In the genomic region with DNA sequence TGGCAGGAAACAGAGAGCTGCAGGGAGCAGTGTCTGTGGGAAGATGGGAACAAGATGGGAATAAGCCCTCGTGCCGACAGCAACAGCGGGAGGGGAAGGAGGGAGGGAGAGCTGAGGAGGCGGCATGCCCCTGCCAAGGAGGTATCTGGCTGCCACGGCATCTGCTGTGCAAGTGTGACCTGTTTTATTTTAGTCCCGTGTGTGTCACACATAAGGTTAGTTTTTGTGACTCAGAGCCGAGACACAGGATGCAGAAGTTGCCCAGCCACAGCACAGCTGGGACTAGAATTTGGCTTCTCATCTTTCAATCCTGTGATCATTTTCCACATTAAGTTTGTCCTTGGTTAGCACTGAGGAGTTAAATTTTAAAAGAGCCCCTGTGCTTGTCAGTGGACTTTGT, we compare ENCODE assay signal across 9 mouse cellular contexts.
DNase-seq lines count a peak whose midpoint lies in the region; ATAC-seq and TF ChIP-seq lines count a peak whose summit lies in the region.
"Had no signal": no experiment of that assay in that cellular context is flagged by ENCODE, and none has a peak within 500 bp of the region (broad histone marks: within the 10 kb centered on the region; RNA-seq: fewer than 3 reads in every experiment).

No protein-coding gene starts in this region.

- no peak for TF ChIP-seq CTCF in heart, postnatal 0 days (IDR thresholded peaks at IDR 0.05; ENCODE audit: low read depth)
- TF ChIP-seq CTCF in kidney, postnatal 0 days (IDR thresholded peaks at IDR 0.05; ENCODE audit: low read depth), result no peak

- peaks cover 13% of the 10 kb centered on the region for H3K4me1 ChIP-seq in heart, postnatal 0 days (ENCODE audit: control insufficient read depth, insufficient read depth)
- peaks cover 21% of the 10 kb centered on the region for H3K4me1 ChIP-seq in kidney, postnatal 0 days (replicated peaks; ENCODE audit: insufficient read depth, low read length)

- TF ChIP-seq EP300 in heart, postnatal 0 days (IDR thresholded peaks at IDR 0.05; ENCODE audit: low read depth), result no peak

- no peak for DNase-seq in heart, postnatal 0 days (ENCODE audit: low spot score)
- DNase-seq in heart, adult 11 months, result no peak
- peak; percentile 82 for DNase-seq in cerebellum, adult 9-11 months
- DNase-seq in kidney, postnatal 0 days (ENCODE audit: low spot score), result peak; percentile 16
- DNase-seq in right cerebral cortex, postnatal 14 days, result peak; percentile 64
- DNase-seq in spleen, adult 12 weeks (ENCODE audit: low spot score), result no peak
- DNase-seq in testis, postnatal 10 days (ENCODE audit: low spot score), result no peak

- no peak overlapping the region for H3K27ac ChIP-seq in heart, postnatal 0 days (ENCODE audit: low read depth)
- no peak overlapping the region for H3K27ac ChIP-seq in kidney, postnatal 0 days
- H3K27ac ChIP-seq: embryonic facial prominence, embryonic 15.5 days had no signal

- H3K27me3 ChIP-seq in heart, postnatal 0 days (ENCODE audit: control insufficient read depth, insufficient read depth, low read length), result no peaks in the 10 kb centered on the region
- H3K27me3 ChIP-seq in kidney, postnatal 0 days (ENCODE audit: insufficient read depth, low read length), result no peaks in the 10 kb centered on the region
- H3K27me3 ChIP-seq: embryonic facial prominence, embryonic 15.5 days had no signal

- peak; percentile 36; the same call in 1 of the 2 replicates for ATAC-seq in heart, postnatal 0 days (ENCODE audit: insufficient read depth, low read depth)
- no peak for ATAC-seq in kidney, postnatal 0 days (replicated peaks; ENCODE audit: low FRiP score, low read depth)
- no peak for ATAC-seq in inflammation-experienced regulatory T-cells, adult 6 months

- 14% methylated on average over 7 of the region's 7 CpGs for WGBS in heart, postnatal 0 days
- 42% methylated on average over 7 of the region's 7 CpGs for WGBS in kidney, postnatal 0 days

- 0 out of 2 replicates have a peak, but pooled peaks cover 11% of the 10 kb centered on the region for H3K36me3 ChIP-seq in heart, postnatal 0 days (replicated peaks; ENCODE audit: control insufficient read depth, insufficient read depth, low read length)
- H3K36me3 ChIP-seq in kidney, postnatal 0 days (ENCODE audit: insufficient read depth, low read length), result no peaks in the 10 kb centered on the region

- no peak overlapping the region for H3K4me3 ChIP-seq in heart, postnatal 0 days (ENCODE audit: low read depth, low read length)
- no peak overlapping the region for H3K4me3 ChIP-seq in kidney, postnatal 0 days (replicated peaks; ENCODE audit: low read depth, low read length)
- H3K4me3 ChIP-seq: embryonic facial prominence, embryonic 15.5 days had no signal

- no peak overlapping the region for H3K9ac ChIP-seq in heart, postnatal 0 days (replicated peaks; ENCODE audit: low read depth, low read length)
- H3K9ac ChIP-seq in kidney, postnatal 0 days (ENCODE audit: low read depth, low read length), result no peak overlapping the region
- H3K9ac ChIP-seq: embryonic facial prominence, embryonic 15.5 days had no signal

- H3K4me2 ChIP-seq in heart, postnatal 0 days (ENCODE audit: low read depth, low read length), result no peak overlapping the region
- no peak overlapping the region for H3K4me2 ChIP-seq in kidney, postnatal 0 days (ENCODE audit: low read length)
- H3K4me2 ChIP-seq: embryonic facial prominence, embryonic 15.5 days had no signal

- no peaks in the 10 kb centered on the region for H3K9me3 ChIP-seq in heart, postnatal 0 days (replicated peaks; ENCODE audit: control insufficient read depth, low read length)
- no peaks in the 10 kb centered on the region for H3K9me3 ChIP-seq in kidney, postnatal 0 days (replicated peaks; ENCODE audit: low read length)
- H3K9me3 ChIP-seq: embryonic facial prominence, embryonic 15.5 days had no signal

Comparison
In these comparisons a context has a peak if more than half of its experiments do, and no peak if none do; other contexts are left out.
1. DNase-seq: peak in cerebellum, adult 9-11 months (single experiment), kidney, postnatal 0 days (single experiment) and right cerebral cortex, postnatal 14 days (single experiment); none in heart, postnatal 0 days (single experiment), heart, adult 11 months (single experiment), spleen, adult 12 weeks (single experiment) and testis, postnatal 10 days (single experiment).